Comparison of ENCODE assay signal across 8 mouse cellular contexts in genomic region chr1:151499815-151500501, GRCm38 (mm10). TPM values are rescaled to one million over a fixed set of nuclear protein-coding genes. Genes with fewer than 3 reads are reported as not detected.
DNase-seq lines count a peak whose midpoint lies in the region; ATAC-seq and TF ChIP-seq lines count a peak whose summit lies in the region.

No protein-coding gene starts in this region.

- peak overlapping the region; percentile 95 for H3K9ac ChIP-seq in embryonic facial prominence, embryonic 15.5 days
- H3K9ac ChIP-seq in kidney, embryonic 15.5 days, result peak overlapping the region; percentile 96
- H3K9ac ChIP-seq in liver, embryonic 12.5 days, result peak overlapping the region; percentile 94
- H3K9ac ChIP-seq in stomach, embryonic 14.5 days (replicated peaks; ENCODE audit: low read depth, low read length), result peak overlapping the region; percentile 97

- H3K27ac ChIP-seq in embryonic facial prominence, embryonic 15.5 days (replicated peaks), result peak overlapping the region; percentile 99
- peak overlapping the region; percentile 99 for H3K27ac ChIP-seq in heart, embryonic 10.5 days
- H3K27ac ChIP-seq in kidney, embryonic 15.5 days, result peak overlapping the region; percentile 99
- peak overlapping the region; percentile 91 for H3K27ac ChIP-seq in liver, embryonic 12.5 days
- H3K27ac ChIP-seq in stomach, embryonic 14.5 days (ENCODE audit: low read length), result peak overlapping the region; percentile 99

- H3ac ChIP-seq in myocyte (ENCODE audit: control insufficient read depth, insufficient read length), result peak overlapping the region; percentile 91

- no peaks in the 10 kb centered on the region for H3K36me3 ChIP-seq in embryonic facial prominence, embryonic 15.5 days
- H3K36me3 ChIP-seq in heart, embryonic 10.5 days, result no peaks in the 10 kb centered on the region
- no peaks in the 10 kb centered on the region for H3K36me3 ChIP-seq in kidney, embryonic 15.5 days
- no peaks in the 10 kb centered on the region for H3K36me3 ChIP-seq in liver, embryonic 12.5 days
- H3K36me3 ChIP-seq in myocyte (ENCODE audit: control insufficient read depth, insufficient read depth), result no peaks in the 10 kb centered on the region
- no peaks in the 10 kb centered on the region for H3K36me3 ChIP-seq in stomach, embryonic 14.5 days (ENCODE audit: control insufficient read depth, insufficient read depth, low read length)

- ATAC-seq in embryonic facial prominence, embryonic 15.5 days (ENCODE audit: insufficient number of reproducible peaks, low FRiP score, low TSS enrichment, low read depth), result peak; percentile 35
- peak; percentile 75 for ATAC-seq in kidney, embryonic 15.5 days (replicated peaks; ENCODE audit: low FRiP score)
- peak; percentile 5 for ATAC-seq in liver, embryonic 12.5 days
- ATAC-seq in stomach, embryonic 14.5 days (ENCODE audit: insufficient number of reproducible peaks, insufficient read depth, low FRiP score, low read depth), result peak; percentile 24

- H3K9me3 ChIP-seq in embryonic facial prominence, embryonic 15.5 days (replicated peaks), result no peaks in the 10 kb centered on the region
- no peaks in the 10 kb centered on the region for H3K9me3 ChIP-seq in heart, embryonic 10.5 days
- H3K9me3 ChIP-seq in kidney, embryonic 15.5 days (replicated peaks), result no peaks in the 10 kb centered on the region
- no peaks in the 10 kb centered on the region for H3K9me3 ChIP-seq in liver, embryonic 12.5 days (replicated peaks)
- H3K9me3 ChIP-seq in stomach, embryonic 14.5 days (ENCODE audit: control insufficient read depth, low read depth, low read length), result no peaks in the 10 kb centered on the region

- peak; percentile 53 for DNase-seq in 416B (ENCODE audit: low read depth)
- peak; percentile 68 to 83 for DNase-seq in adrenal gland, postnatal 36 days
- peak; percentile 85 for DNase-seq in heart, embryonic 10.5 days (ENCODE audit: low spot score)

- peak overlapping the region; percentile 90 for H3K4me3 ChIP-seq in embryonic facial prominence, embryonic 15.5 days (replicated peaks)
- peak overlapping the region; percentile 94 for H3K4me3 ChIP-seq in heart, embryonic 10.5 days
- peak overlapping the region; percentile 93 for H3K4me3 ChIP-seq in kidney, embryonic 15.5 days (replicated peaks)
- peak overlapping the region; percentile 97 for H3K4me3 ChIP-seq in liver, embryonic 12.5 days
- peak overlapping the region; percentile 52 for H3K4me3 ChIP-seq in myocyte
- peak overlapping the region; percentile 89 for H3K4me3 ChIP-seq in stomach, embryonic 14.5 days (ENCODE audit: low read depth, low read length)

- peaks cover 16% of the 10 kb centered on the region for H3K4me1 ChIP-seq in embryonic facial prominence, embryonic 15.5 days
- peaks cover 34% of the 10 kb centered on the region for H3K4me1 ChIP-seq in heart, embryonic 10.5 days
- peaks cover 28% of the 10 kb centered on the region for H3K4me1 ChIP-seq in kidney, embryonic 15.5 days
- peaks cover 38% of the 10 kb centered on the region for H3K4me1 ChIP-seq in liver, embryonic 12.5 days
- peaks cover 13% of the 10 kb centered on the region for H3K4me1 ChIP-seq in stomach, embryonic 14.5 days (ENCODE audit: control insufficient read depth, insufficient read depth, low read length)

- no peak for TF ChIP-seq POLR2A in myocyte (IDR thresholded peaks at IDR 0.05; ENCODE audit: insufficient read length, low read depth)

- under 1% methylated on average over 52 of the region's 59 CpGs for WGBS in embryonic facial prominence, embryonic 15.5 days
- WGBS in heart, embryonic 10.5 days, result under 1% methylated on average over 57 of the region's 59 CpGs
- WGBS in kidney, embryonic 15.5 days, result under 1% methylated on average over 57 of the region's 59 CpGs
- under 1% methylated on average over 59 of the region's 59 CpGs for WGBS in liver, embryonic 12.5 days (ENCODE audit: insufficient replicate concordance)
- WGBS in stomach, embryonic 14.5 days, result under 1% methylated on average over 57 of the region's 59 CpGs

- peak overlapping the region; percentile 54 for H3K4me2 ChIP-seq in embryonic facial prominence, embryonic 15.5 days (replicated peaks)
- H3K4me2 ChIP-seq in kidney, embryonic 15.5 days, result peak overlapping the region; percentile 67
- peak overlapping the region; percentile 86 for H3K4me2 ChIP-seq in liver, embryonic 12.5 days
- H3K4me2 ChIP-seq in myocyte (ENCODE audit: low read depth), result peak overlapping the region; percentile 77
- H3K4me2 ChIP-seq in stomach, embryonic 14.5 days (replicated peaks; ENCODE audit: low read depth, low read length), result peak overlapping the region; percentile 51

- H3K79me2 ChIP-seq in myocyte (ENCODE audit: control insufficient read depth, insufficient read depth), result peaks cover 50% of the 10 kb centered on the region

- no peaks in the 10 kb centered on the region for H3K27me3 ChIP-seq in embryonic facial prominence, embryonic 15.5 days
- H3K27me3 ChIP-seq in heart, embryonic 10.5 days (ENCODE audit: insufficient read depth, poor library complexity, severe bottlenecking), result no peaks in the 10 kb centered on the region
- H3K27me3 ChIP-seq in kidney, embryonic 15.5 days, result no peaks in the 10 kb centered on the region
- H3K27me3 ChIP-seq in liver, embryonic 12.5 days (replicated peaks), result no peaks in the 10 kb centered on the region
- H3K27me3 ChIP-seq in myocyte (ENCODE audit: control insufficient read depth, insufficient read depth, insufficient read length), result no peaks in the 10 kb centered on the region
- H3K27me3 ChIP-seq in stomach, embryonic 14.5 days (ENCODE audit: control insufficient read depth, insufficient read depth, low read length), result no peaks in the 10 kb centered on the region

TF ChIP-seq in myocyte, 11 proteins besides CTCF, POLR2A, EP300 and RAD21:
- TF ChIP-seq CEBPB (IDR thresholded peaks at IDR 0.05; ENCODE audit: insufficient read depth, poor library complexity, severe bottlenecking) (no peak), SRF (IDR thresholded peaks at IDR 0.05; ENCODE audit: control insufficient read depth, insufficient read length, low read depth) (no peak), MYOD1 (IDR thresholded peaks at IDR 0.05; ENCODE audit: control insufficient read depth in 1 of 3, insufficient read length in 2 of 3, low read depth in 2 of 3) (no peak), POLR2AphosphoS2 (IDR thresholded peaks at IDR 0.05; ENCODE audit: insufficient read length, low read depth) (no peak), TCF3 (IDR thresholded peaks at IDR 0.05; ENCODE audit: insufficient read length, low read depth) (no peak), TCF12 (IDR thresholded peaks at IDR 0.05; ENCODE audit: insufficient read depth, poor library complexity, severe bottlenecking) (no peak), MYOG (IDR thresholded peaks at IDR 0.05; ENCODE audit: control insufficient read depth in 1 of 3, insufficient read depth in 1 of 3, insufficient read length in 2 of 3, low read depth in 2 of 3) (no peak), USF1 (IDR thresholded peaks at IDR 0.05; ENCODE audit: low read depth) (no peak)

RNA-seq across cellular contexts. Expression of gene Rnf2, which starts 0.8 kb away (rescaled TPM):
- total RNA-seq in adrenal gland, postnatal 36 days (2021), result 10 to 100 TPM; 65.2 to 79.0 TPM
- polyA plus RNA-seq in embryonic facial prominence, embryonic 15.5 days (2015; fragmentation: Nextera tagmentation; extraction: Ambion mirVana), result 80.1 and 83.8 TPM in 2 replicates
- polyA plus RNA-seq in heart, embryonic 10.5 days (2016; fragmentation: Nextera tagmentation; extraction: Ambion mirVana), result 81.3 and 84.0 TPM in 2 replicates
- 91.4 and 94.8 TPM in 2 replicates for polyA plus RNA-seq in kidney, embryonic 15.5 days (2015; fragmentation: Nextera tagmentation; extraction: Ambion mirVana)
- 35.2 and 35.4 TPM in 2 replicates for polyA plus RNA-seq in liver, embryonic 12.5 days (2016; fragmentation: Nextera tagmentation; extraction: Ambion mirVana)
- polyA plus RNA-seq in myocyte (2012; fragmentation: generic; extraction: Trizol), result 14.1 TPM
- 94.1 and 94.8 TPM in 2 replicates for polyA plus RNA-seq in stomach, embryonic 14.5 days (2014; fragmentation: Nextera tagmentation; extraction: Ambion mirVana)

Comparison
In these comparisons a context has a peak if more than half of its experiments do, and no peak if none do; other contexts are left out.
1. Peak in every context shown above with its lines: DNase-seq, ATAC-seq, H3K4me3 ChIP-seq and H3K27ac ChIP-seq.
2. ATAC-seq: peak in every context shown above with its lines; median percentile 75 in kidney, embryonic 15.5 days; 35 in embryonic facial prominence, embryonic 15.5 days; 24 in stomach, embryonic 14.5 days; 5 in liver, embryonic 12.5 days.